Mouse (Mus musculus): Measurements from ENCODE around the gene Hspb7. TPM values are rescaled to one million over a fixed set of nuclear protein-coding genes. Genes with fewer than 3 reads are reported as not detected.

Gene Hspb7
- total RNA-seq, 1 experiment from 2014 or later: 0.19 TPM

DNA sequence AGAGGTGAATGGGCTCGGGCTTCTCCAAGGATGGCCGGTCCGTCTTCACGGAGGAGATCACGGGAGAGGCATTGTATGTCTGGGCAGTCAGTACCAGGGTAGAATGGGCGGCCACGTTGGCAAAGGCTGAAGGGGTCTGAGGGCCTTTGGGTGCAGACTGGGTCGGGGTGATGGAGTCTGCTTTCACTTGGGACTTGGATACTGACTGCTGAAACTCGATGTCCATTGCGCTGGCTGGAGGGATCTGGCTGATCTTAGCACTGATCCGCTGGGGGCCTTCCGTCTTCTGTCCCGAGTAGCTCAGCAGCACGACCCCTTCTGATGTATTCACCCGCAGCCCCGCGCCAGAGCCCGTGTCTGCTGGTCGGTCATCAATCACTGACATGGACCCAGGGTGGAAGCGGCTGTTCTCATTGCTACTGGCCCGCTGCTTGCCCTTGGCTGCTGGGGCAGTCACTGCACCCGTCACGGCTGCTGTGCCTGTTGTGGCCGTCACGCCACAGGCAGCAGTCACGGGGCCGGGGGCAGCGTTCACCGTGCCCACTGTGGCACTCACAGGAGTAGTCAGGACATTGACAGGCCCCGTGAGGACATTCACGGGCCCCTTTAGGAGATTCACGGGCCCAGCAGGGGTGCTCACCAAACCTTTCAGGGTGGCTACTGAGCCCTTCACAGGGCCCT is 52.2 kb downstream of the Hspb7 start:
- no peak for DNase-seq

DNA sequence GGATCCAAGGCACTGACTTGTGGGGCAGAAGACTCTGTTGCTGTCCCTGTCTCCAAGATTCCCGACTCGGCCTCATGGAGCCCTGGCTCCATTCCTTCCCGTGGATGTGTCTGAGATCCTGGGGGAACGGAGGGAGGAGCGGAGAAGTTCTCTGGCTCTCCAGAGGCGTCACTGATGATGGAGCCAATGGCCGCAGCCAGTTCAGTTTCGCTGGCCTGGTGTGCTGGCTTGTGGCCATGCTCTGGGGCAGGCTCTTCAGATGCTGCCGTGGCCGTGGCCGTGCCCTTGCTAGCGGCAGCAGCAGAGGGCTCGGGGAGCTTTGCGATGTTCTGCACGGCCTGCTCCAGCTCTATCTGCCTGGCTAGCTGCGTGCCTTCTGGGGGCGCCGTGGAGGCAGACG is 53.9 kb downstream of the Hspb7 start:
- no peak for DNase-seq

Other genes with a start within 250 kb of the Hspb7 start
- gene Rsg1, start 206.8 kb upstream of the Hspb7 start, total RNA-seq (2021): 1.1 and 1.8 TPM in 2 replicates
- 35.9 and 36.8 TPM in 2 replicates for gene Arhgef19, start 181.3 kb upstream of the Hspb7 start, total RNA-seq (2021)
- gene Epha2, start 119.5 kb upstream of the Hspb7 start, total RNA-seq (2021): 18.8 and 19.4 TPM in 2 replicates
- gene Fam131c, start 52.6 kb upstream of the Hspb7 start, total RNA-seq (2021): 11.0 and 16.9 TPM in 2 replicates
- not detected in 2 replicates for gene Clcnka, start 22.1 kb upstream of the Hspb7 start, total RNA-seq (2021)
- not detected in 2 replicates for gene Clcnkb, start 4.8 kb upstream of the Hspb7 start, total RNA-seq (2021)
- gene Srarp, start 15.3 kb downstream of the Hspb7 start, total RNA-seq (2021): not detected in 2 replicates
- 17.0 and 19.4 TPM in 2 replicates for gene Zbtb17, start 23.9 kb downstream of the Hspb7 start, total RNA-seq (2021)
- gene Spen, start 117.8 kb downstream of the Hspb7 start, total RNA-seq (2021): 50.2 and 60.0 TPM in 2 replicates
- 11.0 and 13.2 TPM in 2 replicates for gene Fblim1, start 185.3 kb downstream of the Hspb7 start, total RNA-seq (2021)
- gene Tmem82, start 197.9 kb downstream of the Hspb7 start, total RNA-seq (2021): 9.7 and 9.9 TPM in 2 replicates
- 31.9 and 32.5 TPM in 2 replicates for gene Slc25a34, start 203.0 kb downstream of the Hspb7 start, total RNA-seq (2021)
- 37.3 and 48.5 TPM in 2 replicates for gene Plekhm2, start 244.1 kb downstream of the Hspb7 start, total RNA-seq (2021)